Mouse (Mus musculus): ENCODE measurements around the gene Gm20795. TPM values are rescaled to one million over a fixed set of nuclear protein-coding genes. Genes with fewer than 3 reads are reported as not detected.
"Not testable (repeated sequence)": the region's sequence is repeated elsewhere in the genome, so short reads cannot be mapped to it uniquely, and the experiment has no call there.

The Gm20795 gene
- not detected in 2 replicates for polyA plus RNA-seq (2015; fragmentation: Nextera tagmentation; extraction: Ambion mirVana)

- ATAC-seq (ENCODE audit: low FRiP score); H3K9me3 ChIP-seq; H3K27ac ChIP-seq; H3K27me3 ChIP-seq; H3K4me2 ChIP-seq; H3K9ac ChIP-seq; H3K4me3 ChIP-seq; H3K4me1 ChIP-seq (replicated peaks); H3K36me3 ChIP-seq: not testable (repeated sequence)
Observed at GRCm38 (mm10) chrY:40804614-40805013, at the start of gene Gm20795. Gene Gm20795, plus strand, starts transcription at chrY:40804914.

GRCm38 (mm10) chrY:40775665-40776064 is 29.0 kb upstream of the Gm20795 start, which contains the start of gene Gm21797:
Gene Gm21797, minus strand, starts transcription at chrY:40775765.
- not testable (repeated sequence) for H3K27ac ChIP-seq; H3K4me1 ChIP-seq (replicated peaks); H3K9ac ChIP-seq; H3K9me3 ChIP-seq; ATAC-seq (ENCODE audit: low FRiP score); H3K36me3 ChIP-seq; H3K27me3 ChIP-seq; H3K4me3 ChIP-seq; H3K4me2 ChIP-seq
- WGBS, result no CpG with 5 or more reads among the region's 3 CpGs

Other genes with a start within 250 kb of the Gm20795 start
- gene Gm21852, start 152.9 kb upstream of the Gm20795 start, polyA plus RNA-seq (2015; fragmentation: Nextera tagmentation; extraction: Ambion mirVana), result not detected in 2 replicates
- not detected in 2 replicates for gene Gm21797, start 29.1 kb upstream of the Gm20795 start, polyA plus RNA-seq (2015; fragmentation: Nextera tagmentation; extraction: Ambion mirVana)